Mouse (Mus musculus): ENCODE data around the gene Lrp1.

Gene Lrp1

DNA sequence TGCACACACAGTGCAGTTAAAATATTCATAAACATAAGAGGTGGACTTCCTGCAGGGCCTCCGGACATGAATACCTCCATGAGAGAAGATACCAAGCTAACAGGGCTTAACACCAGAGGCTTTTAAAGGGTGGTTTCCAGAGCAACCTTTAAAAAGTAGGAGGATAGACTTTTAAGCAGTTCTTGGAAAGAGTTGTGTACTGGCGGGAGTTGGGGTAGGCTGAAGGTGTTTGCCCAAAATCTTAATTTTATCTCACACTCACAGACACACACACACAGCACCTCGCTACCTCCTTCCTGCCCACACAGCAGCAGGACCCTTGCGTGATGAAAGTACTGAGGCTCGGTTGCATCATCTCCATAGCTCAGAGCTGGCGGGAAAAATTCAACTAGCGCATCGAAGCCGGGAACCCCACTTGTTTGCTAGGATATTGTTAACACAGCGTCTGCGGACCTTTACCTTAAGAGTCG, 99.3 kb downstream of the Lrp1 start:
- DNase-seq (ENCODE audit: low spot score in 2 of 2): no peak

- no peak for DNase-seq (ENCODE audit: low spot score in 2 of 2)
These were observed 100.1 kb downstream of the Lrp1 start for GRCm38 (mm10) chr10:127520714-127521357.

DNA sequence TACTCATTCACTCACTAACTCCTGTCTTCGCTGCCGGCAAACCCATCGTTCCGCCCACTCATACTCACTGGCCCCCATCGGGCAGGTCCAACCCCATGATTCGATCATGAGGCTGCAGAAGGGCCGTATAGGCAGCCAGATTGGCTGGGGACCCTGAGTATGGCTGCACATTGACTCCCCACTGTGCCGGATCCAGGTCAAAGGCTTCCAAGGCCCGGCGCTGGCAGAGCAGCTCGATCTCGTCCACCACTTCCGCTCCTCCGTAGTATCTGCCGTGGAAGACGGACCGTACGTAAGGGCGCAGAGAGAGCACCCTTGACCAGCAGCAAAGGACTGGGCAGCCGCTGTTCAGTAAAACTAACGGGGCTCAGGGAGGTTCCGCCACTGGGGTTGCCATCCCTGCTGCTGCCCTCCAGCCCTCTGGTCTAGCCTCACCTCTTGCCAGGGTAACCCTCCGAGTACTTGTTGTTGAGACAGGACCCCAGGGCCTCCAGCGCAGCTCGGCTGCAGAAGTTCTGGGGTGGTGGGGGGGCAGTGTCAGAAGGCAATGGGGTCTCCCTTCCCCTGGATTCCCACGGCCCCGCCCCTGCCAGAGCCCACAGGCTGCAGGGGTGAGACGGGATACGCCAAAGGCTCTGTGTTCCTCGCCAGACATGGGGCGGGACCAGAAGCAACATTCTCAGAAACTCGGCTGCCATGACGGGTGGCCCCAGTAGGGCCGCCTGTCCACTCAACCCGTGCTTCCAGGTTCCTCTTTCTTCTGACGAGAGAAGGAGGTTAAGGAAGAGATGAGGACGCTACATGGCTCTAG, 100.8 kb downstream of the Lrp1 start:
- DNase-seq (ENCODE audit: low spot score in 2 of 2): no peak

- no peak for DNase-seq (ENCODE audit: low spot score in 2 of 2)
These were observed 101.8 kb downstream of the Lrp1 start for GRCm38 (mm10) chr10:127519041-127519701.

DNA sequence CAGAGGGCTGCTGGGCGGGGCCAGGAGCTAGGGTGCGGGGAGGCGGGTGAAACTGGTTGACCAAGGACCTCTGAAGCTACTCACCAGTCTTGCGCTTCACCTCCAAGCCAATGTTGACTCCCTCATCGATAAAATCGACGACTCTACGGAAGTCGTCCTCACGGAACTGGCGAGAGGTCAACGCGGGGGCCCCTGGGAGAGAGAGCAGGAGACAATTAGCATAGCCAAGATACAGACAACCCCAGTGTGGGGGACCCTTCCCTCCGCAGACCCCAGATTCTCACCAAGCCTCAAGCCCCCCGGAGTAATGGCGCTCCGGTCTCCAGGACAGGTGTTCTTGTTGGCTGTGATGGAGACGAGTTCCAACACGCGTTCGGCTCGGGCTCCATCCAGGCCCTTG, 103.0 kb downstream of the Lrp1 start:
- DNase-seq (ENCODE audit: low spot score in 2 of 2): no peak

- no peak for DNase-seq (ENCODE audit: low spot score in 2 of 2)
These were observed 104.2 kb downstream of the Lrp1 start for GRCm38 (mm10) chr10:127516576-127517260.

GRCm38 (mm10) chr10:127515983-127516459, 104.9 kb downstream of the Lrp1 start:
- no peak for DNase-seq (ENCODE audit: low spot score in 2 of 2)

DNA sequence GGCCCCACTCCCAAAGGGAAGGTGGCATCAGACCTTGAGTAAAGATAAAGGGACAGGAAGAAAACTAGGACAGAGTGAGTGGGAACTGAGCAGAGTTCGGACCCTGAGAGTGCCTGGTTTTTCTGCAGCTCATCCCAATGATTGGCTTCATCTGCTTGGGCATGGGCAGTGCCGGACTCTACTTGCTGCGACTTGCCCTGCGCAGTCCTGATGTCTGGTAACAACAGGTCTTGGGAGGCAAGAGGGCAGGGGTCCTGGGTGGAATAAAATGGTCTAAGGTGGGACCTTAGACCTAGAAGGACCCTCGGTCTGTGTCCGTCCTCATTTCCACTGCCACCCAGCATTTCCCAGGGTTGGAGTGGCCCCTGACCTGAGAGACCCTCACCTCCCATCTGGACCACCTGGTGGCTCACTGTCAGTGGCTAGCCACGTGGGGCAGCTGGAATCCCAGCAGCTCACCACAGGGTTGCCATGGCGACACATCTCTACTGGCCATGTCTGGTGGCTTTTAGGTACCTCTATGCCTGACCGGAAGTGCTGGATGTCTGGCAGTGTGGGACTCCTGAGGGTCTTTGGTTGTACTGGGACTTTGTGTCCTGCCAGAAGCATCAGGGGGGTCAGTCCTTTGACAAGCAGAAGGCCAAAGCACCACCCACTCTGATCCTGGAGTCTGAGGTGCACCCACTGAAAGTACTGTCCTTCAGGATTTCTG, 105.5 kb downstream of the Lrp1 start:
- no peak for DNase-seq (ENCODE audit: low spot score in 2 of 2)

DNA sequence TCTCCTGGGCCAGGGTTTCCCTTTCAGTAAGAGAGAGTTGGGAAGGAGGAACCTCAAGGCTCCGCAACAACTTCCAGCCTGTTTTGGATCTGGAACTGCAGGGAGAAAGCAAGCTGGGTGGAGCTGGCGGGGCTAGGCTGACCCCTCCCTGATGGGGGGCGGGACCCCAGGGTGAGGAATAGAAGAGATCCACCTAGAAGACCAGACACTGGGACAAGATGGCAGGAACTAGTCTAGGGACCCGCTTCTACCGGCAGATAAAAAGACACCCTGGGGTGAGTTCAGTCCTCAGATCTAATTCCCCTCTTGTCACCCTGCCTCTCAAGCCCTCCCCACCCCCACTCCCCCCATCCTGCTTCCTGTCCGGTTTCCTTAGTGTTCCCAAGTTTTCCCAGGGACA, 106.2 kb downstream of the Lrp1 start, which contains the start of gene Ndufa4l2:
Gene Ndufa4l2, plus strand, starts transcription at position 204 of the 400 bp plus-strand sequence.
- DNase-seq (ENCODE audit: low spot score in 2 of 2): no peak

DNA sequence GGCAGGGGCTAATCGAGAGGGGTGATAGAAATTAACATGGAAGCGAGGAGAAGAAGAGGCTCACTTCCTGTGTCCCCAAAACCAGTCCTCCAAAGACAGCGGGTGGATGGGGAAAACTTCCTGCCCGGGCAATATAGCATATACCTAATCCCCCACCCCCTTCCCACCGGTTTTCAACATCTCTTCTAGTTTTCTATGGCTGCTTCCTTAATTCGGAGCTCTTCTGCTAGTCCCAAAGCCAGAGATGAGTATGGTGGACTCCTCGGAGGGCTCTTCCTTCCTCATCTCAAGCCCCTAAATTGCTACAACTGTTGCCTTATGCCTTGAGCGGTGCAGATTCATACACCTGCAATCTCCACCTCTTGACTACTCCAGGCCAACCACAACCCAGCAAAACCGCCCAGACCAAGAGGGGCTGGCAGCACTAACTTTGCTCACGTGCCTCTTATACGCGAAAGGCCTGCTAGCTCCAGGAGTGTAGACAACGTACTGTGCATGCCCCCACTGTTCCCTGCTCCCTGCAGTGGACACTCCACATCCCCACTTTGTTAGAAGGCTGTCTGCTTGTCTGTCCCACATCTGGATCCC, 106.7 kb downstream of the Lrp1 start:
- DNase-seq (ENCODE audit: low spot score in 2 of 2): no peak

DNA sequence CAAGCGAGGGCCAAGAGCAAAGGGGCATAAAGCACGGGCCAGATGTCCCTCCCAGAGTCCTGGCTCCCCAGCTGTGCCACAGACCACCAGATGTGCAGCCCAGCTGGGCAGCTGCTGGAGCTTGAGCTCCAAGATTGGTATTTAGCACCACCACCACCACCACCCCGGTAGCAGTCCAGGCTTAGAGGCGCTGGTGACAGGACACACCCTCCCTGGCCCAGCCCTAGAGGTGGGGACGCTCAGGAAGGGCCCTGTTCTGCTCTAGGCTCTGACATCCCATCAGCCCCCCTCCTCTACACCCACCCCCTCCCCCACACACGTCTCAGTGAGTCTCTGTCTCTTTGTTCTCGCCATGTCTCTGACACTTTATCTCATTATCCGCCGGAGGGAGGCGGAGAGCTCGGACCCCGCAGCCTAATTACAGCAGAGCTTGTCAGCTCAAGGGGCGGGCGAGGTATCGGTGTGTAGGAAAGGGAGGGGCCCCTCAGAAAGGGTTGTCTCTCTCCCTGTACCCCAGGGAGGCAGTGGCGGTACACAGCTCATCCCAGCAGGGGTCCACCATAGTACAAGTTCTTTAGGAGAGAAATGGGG, 107.4 kb downstream of the Lrp1 start:
- no peak for DNase-seq (ENCODE audit: low spot score in 2 of 2)

DNA sequence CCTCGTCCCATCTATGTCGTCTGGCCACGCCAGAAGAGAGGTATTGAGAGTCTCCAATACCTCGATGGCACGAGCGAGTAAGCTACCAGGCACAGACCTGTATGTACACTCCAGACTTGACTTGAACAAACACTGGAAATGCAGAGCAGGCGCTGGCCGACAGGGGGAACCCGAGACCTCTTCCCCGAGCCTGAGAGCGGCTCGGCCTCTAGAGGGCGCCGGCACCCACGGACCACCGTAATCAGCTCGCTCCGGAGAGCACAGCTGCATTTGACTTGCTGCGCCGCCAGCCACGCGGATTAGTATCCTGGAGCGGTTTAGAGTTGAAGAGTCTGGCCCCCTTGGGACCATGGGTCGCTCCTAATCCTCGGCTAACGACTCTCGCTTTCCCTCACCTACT, 108.1 kb downstream of the Lrp1 start:
- peak; percentile 83 to 98 for DNase-seq (ENCODE audit: low spot score in 2 of 2)

DNA sequence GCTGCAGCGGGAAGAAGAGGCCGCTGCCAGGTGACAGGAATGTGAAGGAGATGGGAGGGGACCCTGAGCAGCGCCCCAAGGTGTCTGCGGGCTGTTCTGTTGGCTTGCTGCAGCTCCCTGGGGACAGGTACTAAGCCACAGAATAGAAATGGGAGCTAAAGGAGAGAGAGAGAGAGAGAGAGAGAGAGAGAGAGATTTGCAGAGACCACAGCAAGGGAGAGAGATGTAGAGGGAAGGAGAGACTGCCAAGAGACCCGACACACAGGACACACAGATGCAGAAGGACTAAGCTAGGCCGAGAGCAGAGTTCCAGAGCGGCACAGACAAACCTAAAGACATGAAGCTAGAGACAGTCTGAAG, 108.7 kb downstream of the Lrp1 start:
- no peak for DNase-seq (ENCODE audit: low spot score in 2 of 2)

DNA sequence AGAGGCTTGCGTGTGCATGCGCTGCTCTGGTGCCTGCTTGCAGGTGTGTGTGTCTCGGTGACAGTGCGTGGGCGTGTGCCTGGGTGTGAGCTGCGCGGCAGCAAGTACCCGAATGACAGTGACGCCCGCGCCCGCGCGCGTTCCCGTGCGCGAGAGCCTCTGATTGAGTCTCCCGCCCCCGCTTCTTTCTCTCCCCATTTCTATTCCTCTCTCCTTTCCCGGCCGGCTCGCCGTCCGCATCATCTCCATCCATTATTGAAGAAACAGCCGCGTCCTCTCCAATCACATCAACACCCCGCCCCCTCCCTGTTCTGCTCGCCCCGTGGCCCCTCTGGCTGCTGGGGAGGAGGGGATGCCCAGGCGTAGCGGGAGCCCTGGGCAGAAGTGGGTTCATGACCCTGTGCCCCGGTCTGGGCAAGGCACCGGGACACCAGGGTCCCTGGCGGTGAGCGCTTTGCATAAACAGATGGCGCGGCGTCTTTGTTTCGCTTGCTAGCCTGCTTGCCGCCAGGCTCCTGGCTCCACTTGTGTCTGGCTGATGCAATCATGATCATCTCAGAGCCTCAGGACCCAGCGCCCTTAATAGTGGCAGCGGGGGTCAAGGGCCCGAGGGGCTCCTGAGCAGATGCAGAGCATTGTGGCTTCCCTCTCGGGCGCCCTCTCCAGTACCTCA, 109.2 kb downstream of the Lrp1 start:
- DNase-seq (ENCODE audit: low spot score in 2 of 2): peak; percentile 87 to 89

DNA sequence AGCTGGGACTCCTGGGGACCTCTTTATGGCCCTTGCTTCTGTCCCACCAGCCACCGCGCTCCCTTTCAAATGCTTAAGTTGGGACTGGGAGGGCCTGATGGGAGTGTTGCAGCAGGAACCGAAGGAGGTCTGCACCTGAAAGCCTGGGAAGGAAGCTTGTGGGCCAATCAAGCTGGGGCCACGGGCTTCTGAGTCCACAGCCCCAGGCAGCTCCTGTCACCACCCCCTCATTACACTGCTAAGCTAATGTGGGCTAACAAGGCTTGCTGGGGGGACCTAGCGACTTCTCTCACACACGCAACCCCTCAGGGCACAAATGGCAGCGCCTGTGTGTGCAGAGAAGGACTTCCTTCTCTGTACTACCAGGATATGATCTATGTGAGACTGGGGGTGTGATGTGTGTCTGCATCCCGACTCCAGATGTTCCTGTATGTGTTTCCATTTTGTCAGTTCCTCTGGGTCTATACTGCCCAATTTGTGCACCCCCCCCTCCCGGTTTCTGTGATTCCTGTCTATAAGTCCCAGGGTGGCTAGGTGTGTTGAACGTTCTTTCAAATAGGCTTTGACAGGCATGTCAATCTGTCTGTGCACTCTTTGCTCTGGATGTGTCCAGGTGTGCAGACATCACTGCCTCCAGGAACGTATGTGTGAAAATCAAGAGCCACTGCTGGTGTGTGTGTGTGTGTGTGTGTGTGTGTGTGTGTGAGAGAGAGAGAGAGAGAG, 109.9 kb downstream of the Lrp1 start:
- no peak for DNase-seq (ENCODE audit: low spot score in 2 of 2)

GRCm38 (mm10) chr10:127509837-127510701, 110.9 kb downstream of the Lrp1 start:
- DNase-seq (ENCODE audit: low spot score in 2 of 2): no peak

GRCm38 (mm10) chr10:127509051-127509836, 111.7 kb downstream of the Lrp1 start:
- peak; percentile 53 to 83 for DNase-seq (ENCODE audit: low spot score in 2 of 2)
